Mouse (Mus musculus): ENCODE measurements around the gene Atg9b. TPM values are rescaled to one million over a fixed set of nuclear protein-coding genes. Genes with fewer than 3 reads are reported as not detected.
A peak's percentile ranks its signal among the peaks of the same experiment; 100 is the strongest.

Gene Atg9b
- polyA plus RNA-seq, 1 experiment from 2014 or later = 2.8 TPM

GRCm38 (mm10) chr5:24343977-24344436 lies 47.9 kb downstream of the Atg9b start:
- WGBS = 30% methylated on average over 2 of the region's 2 CpGs
- Histone ChIP-seq H3K9me3 (no peaks in the 10 kb centered on the region), H3K36me3 (no peaks in the 10 kb centered on the region), H3K9ac (no peak overlapping the region), H3K4me1 (peaks cover 14% of the 10 kb centered on the region), H3K4me3 (no peak overlapping the region), H3K4me2 (no peak overlapping the region), H3K27ac (no peak overlapping the region), H3K27me3 (peaks cover 33% of the 10 kb centered on the region)
- no peak for ATAC-seq (ENCODE audit: insufficient number of reproducible peaks, low FRiP score, low TSS enrichment, low read depth)

GRCm38 (mm10) chr5:24343379-24343778 lies 48.6 kb downstream of the Atg9b start:
- H3K9me3 ChIP-seq = no peaks in the 10 kb centered on the region
- H3K36me3 ChIP-seq = no peaks in the 10 kb centered on the region
- H3K27ac ChIP-seq = no peak overlapping the region

DNA sequence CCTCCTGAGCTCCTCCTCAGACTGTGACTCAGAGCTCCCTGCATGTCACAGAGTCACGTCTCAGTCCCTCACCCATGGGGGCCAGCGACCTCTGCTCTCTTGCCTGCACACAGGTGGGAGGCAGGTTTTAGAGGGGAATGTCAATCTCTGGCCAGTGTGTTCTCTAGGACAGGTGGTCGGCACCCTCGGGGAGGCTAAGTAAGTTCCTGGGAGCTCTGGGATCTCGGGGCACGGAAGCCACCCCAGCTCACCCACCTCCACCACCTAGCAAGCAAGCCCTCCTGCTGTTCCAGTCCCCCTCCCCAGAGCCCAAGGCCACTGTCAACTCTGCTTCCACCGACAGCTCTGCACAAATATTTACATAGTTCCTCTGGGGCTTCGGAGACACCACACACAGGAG lies 49.0 kb downstream of the Atg9b start:
- peaks cover 22% of the 10 kb centered on the region for H3K27me3 ChIP-seq
- 68% methylated on average over 8 of the region's 8 CpGs for WGBS
- no peak overlapping the region for H3K9ac ChIP-seq
- no peak for ATAC-seq (ENCODE audit: insufficient number of reproducible peaks, low FRiP score, low TSS enrichment, low read depth)
- H3K4me2 ChIP-seq = no peak overlapping the region
- H3K4me3 ChIP-seq = no peak overlapping the region
- no peaks in the 10 kb centered on the region for H3K9me3 ChIP-seq
- H3K27ac ChIP-seq = no peak overlapping the region
- H3K4me1 ChIP-seq = peaks cover 4% of the 10 kb centered on the region
- H3K36me3 ChIP-seq = no peaks in the 10 kb centered on the region

More at GRCm38 (mm10) chr5:24343379-24343778, 48.6 kb downstream of the Atg9b start:
- no peak overlapping the region for H3K4me2 ChIP-seq
- no peak overlapping the region for H3K9ac ChIP-seq
- no peak overlapping the region for H3K4me3 ChIP-seq
- H3K27me3 ChIP-seq = peaks cover 26% of the 10 kb centered on the region
- ATAC-seq (ENCODE audit: insufficient number of reproducible peaks, low FRiP score, low TSS enrichment, low read depth) = no peak
- peaks cover 8% of the 10 kb centered on the region for H3K4me1 ChIP-seq

DNA sequence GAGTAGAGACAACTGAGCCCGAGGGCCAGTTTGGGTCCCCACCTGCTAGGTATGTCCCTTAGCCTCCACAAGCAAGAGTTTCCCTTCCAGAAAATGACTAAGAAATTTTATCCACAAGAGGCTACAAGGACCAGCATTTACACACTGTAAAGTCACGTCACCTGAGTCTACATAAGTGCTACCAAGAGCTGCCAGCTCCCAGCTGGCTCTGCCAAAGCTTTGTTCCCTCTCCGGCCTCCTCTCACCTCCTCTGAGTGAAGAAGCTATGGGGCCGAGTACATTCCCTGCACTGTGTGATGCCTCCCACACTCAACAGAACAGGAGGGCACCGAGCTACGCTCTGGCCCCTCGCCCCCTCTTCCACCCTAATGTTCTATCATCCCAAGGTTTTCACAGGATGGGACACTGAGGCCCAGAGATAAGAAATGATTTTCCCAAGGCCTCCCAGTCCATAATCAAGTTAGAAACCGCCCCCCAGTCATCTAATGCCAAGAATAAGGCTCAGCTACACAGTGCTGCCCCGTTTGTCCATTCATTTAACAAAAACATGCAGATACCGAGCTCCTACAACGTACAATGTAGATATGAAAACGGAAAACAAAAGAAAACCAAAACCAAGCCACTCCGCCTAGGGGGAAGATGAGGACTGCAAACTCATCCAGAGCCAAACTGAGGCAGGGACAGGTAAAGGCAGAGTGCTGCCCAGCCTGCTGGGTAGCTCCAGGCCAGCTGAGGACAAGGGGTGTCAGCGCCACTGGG lies 49.6 kb downstream of the Atg9b start:
- Histone ChIP-seq H3K9me3 (no peaks in the 10 kb centered on the region), H3K4me1 (peaks cover 5% of the 10 kb centered on the region), H3K27ac (no peak overlapping the region), H3K4me2 (no peak overlapping the region), H3K27me3 (peaks cover 16% of the 10 kb centered on the region), H3K4me3 (no peak overlapping the region), H3K36me3 (no peaks in the 10 kb centered on the region), H3K9ac (no peak overlapping the region)
- no peak for ATAC-seq (ENCODE audit: insufficient number of reproducible peaks, low FRiP score, low TSS enrichment, low read depth)
- 82% methylated on average over 14 of the region's 14 CpGs for WGBS

GRCm38 (mm10) chr5:24337821-24338220 lies 54.1 kb downstream of the Atg9b start:
- WGBS = 61% methylated on average over 2 of the region's 2 CpGs
- Histone ChIP-seq H3K27me3 (no peaks in the 10 kb centered on the region), H3K27ac (no peak overlapping the region), H3K4me1 (peaks cover 11% of the 10 kb centered on the region), H3K9me3 (no peaks in the 10 kb centered on the region), H3K4me3 (no peak overlapping the region), H3K9ac (no peak overlapping the region), H3K36me3 (no peaks in the 10 kb centered on the region), H3K4me2 (no peak overlapping the region)
- ATAC-seq (ENCODE audit: insufficient number of reproducible peaks, low FRiP score, low TSS enrichment, low read depth) = no peak

DNA sequence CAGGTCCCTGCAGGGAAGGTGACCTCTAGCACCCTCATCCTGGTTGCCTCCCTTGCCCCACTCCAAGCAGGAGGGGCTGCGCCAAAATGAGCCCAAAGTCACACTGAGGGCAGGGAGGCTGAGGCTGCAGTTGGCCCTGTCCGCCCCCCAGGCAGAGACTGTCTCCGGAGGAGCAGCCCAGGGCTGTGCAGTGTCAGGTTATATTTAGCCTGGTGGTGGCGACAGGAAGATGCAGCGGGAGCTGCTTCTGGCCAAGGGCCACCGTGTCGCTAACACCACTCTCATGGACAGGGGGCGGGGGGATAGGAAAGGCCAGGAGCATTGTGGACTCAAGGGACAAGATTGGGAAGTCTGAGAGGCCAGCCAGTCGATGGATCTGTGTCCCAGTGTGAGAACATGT lies 54.6 kb downstream of the Atg9b start:
- peaks cover 11% of the 10 kb centered on the region for H3K4me1 ChIP-seq
- no peak overlapping the region for H3K9ac ChIP-seq
- no peak overlapping the region for H3K4me2 ChIP-seq
- no peaks in the 10 kb centered on the region for H3K27me3 ChIP-seq
- ATAC-seq (ENCODE audit: insufficient number of reproducible peaks, low FRiP score, low TSS enrichment, low read depth) = no peak
- 29% methylated on average over 9 of the region's 9 CpGs for WGBS
- H3K9me3 ChIP-seq = no peaks in the 10 kb centered on the region
- no peak overlapping the region for H3K27ac ChIP-seq
- no peak overlapping the region for H3K4me3 ChIP-seq
- no peaks in the 10 kb centered on the region for H3K36me3 ChIP-seq

- Histone ChIP-seq H3K4me1 (peaks cover 11% of the 10 kb centered on the region), H3K4me3 (no peak overlapping the region), H3K9me3 (no peaks in the 10 kb centered on the region), H3K27ac (no peak overlapping the region), H3K4me2 (no peak overlapping the region), H3K9ac (no peak overlapping the region), H3K27me3 (no peaks in the 10 kb centered on the region), H3K36me3 (no peaks in the 10 kb centered on the region)
- ATAC-seq (ENCODE audit: insufficient number of reproducible peaks, low FRiP score, low TSS enrichment, low read depth) = peak; percentile 32; the same call in 1 of the 2 replicates
- 24% methylated on average over 3 of the region's 3 CpGs for WGBS
Measured at GRCm38 (mm10) chr5:24335888-24336511, 55.9 kb downstream of the Atg9b start.

DNA sequence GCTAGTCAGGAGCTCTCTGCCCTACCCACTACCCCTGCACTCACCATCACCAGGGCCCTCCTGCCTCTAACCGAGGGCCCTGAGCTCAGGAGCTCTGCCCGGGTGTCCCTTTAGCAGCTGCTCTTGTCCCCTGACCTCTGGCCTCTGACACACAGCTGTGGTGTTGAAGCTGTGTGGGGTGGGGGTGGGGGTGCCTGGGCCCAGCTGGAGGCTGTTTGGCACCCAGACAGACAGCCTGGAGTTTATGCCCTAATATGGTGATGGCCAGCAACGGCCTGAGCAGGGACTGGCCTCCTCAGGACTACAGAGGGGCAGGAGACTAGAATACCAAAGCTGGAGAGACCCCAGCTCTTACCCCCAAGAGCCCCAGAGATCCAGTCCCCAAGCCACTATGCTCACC lies 57.2 kb downstream of the Atg9b start:
- H3K4me3 ChIP-seq = no peak overlapping the region
- WGBS = 13% methylated on average over 3 of the region's 3 CpGs
- no peak overlapping the region for H3K9ac ChIP-seq
- no peak overlapping the region for H3K27ac ChIP-seq
- no peaks in the 10 kb centered on the region for H3K9me3 ChIP-seq
- no peak overlapping the region for H3K4me2 ChIP-seq
- H3K4me1 ChIP-seq = peaks cover 14% of the 10 kb centered on the region
- no peaks in the 10 kb centered on the region for H3K27me3 ChIP-seq
- H3K36me3 ChIP-seq = no peaks in the 10 kb centered on the region
- no peak for ATAC-seq (ENCODE audit: insufficient number of reproducible peaks, low FRiP score, low TSS enrichment, low read depth)

Other genes starting within 250 kb of the Atg9b start
- 11.5 and 12.5 TPM in 2 replicates for gene Nupl2, start 227.2 kb downstream of the Atg9b start, polyA plus RNA-seq (2015; fragmentation: Nextera tagmentation; extraction: Ambion mirVana)
- 3.5 and 4.9 TPM in 2 replicates for gene Kcnh2, start 40.5 kb downstream of the Atg9b start, polyA plus RNA-seq (2015; fragmentation: Nextera tagmentation; extraction: Ambion mirVana)
- gene Nos3, start 27.3 kb downstream of the Atg9b start, polyA plus RNA-seq (2015; fragmentation: Nextera tagmentation; extraction: Ambion mirVana) = 7.5 and 8.0 TPM in 2 replicates
- gene Abcb8, start 1.5 kb upstream of the Atg9b start, polyA plus RNA-seq (2015; fragmentation: Nextera tagmentation; extraction: Ambion mirVana) = 38.9 and 46.5 TPM in 2 replicates
- 0.24 and 0.73 TPM in 2 replicates for gene Asic3, start 21.2 kb upstream of the Atg9b start, polyA plus RNA-seq (2015; fragmentation: Nextera tagmentation; extraction: Ambion mirVana)
- 48.6 and 54.9 TPM in 2 replicates for gene Cdk5, start 31.4 kb upstream of the Atg9b start, polyA plus RNA-seq (2015; fragmentation: Nextera tagmentation; extraction: Ambion mirVana)
- gene Slc4a2, start 31.7 kb upstream of the Atg9b start, polyA plus RNA-seq (2015; fragmentation: Nextera tagmentation; extraction: Ambion mirVana) = 36.7 and 40.0 TPM in 2 replicates
- 108 and 130 TPM in 2 replicates for gene Fastk, start 53.1 kb upstream of the Atg9b start, polyA plus RNA-seq (2015; fragmentation: Nextera tagmentation; extraction: Ambion mirVana)
- 21.3 and 23.9 TPM in 2 replicates for gene Tmub1, start 55.7 kb upstream of the Atg9b start, polyA plus RNA-seq (2015; fragmentation: Nextera tagmentation; extraction: Ambion mirVana)
- 32.4 and 34.1 TPM in 2 replicates for gene Agap3, start 60.0 kb upstream of the Atg9b start, polyA plus RNA-seq (2015; fragmentation: Nextera tagmentation; extraction: Ambion mirVana)
- 0.06 and 0.10 TPM in 2 replicates for gene Gbx1, start 135.1 kb upstream of the Atg9b start, polyA plus RNA-seq (2015; fragmentation: Nextera tagmentation; extraction: Ambion mirVana)
- gene Asb10, start 148.8 kb upstream of the Atg9b start, polyA plus RNA-seq (2015; fragmentation: Nextera tagmentation; extraction: Ambion mirVana) = 0.99 and 1.8 TPM in 2 replicates
- 0.14 and 0.26 TPM in 2 replicates for gene 4931409K22Rik, start 164.7 kb upstream of the Atg9b start, polyA plus RNA-seq (2015; fragmentation: Nextera tagmentation; extraction: Ambion mirVana)
- 97.2 and 98.2 TPM in 2 replicates for gene Abcf2, start 185.3 kb upstream of the Atg9b start, polyA plus RNA-seq (2015; fragmentation: Nextera tagmentation; extraction: Ambion mirVana)
- gene Chpf2, start 194.6 kb upstream of the Atg9b start, polyA plus RNA-seq (2015; fragmentation: Nextera tagmentation; extraction: Ambion mirVana) = 37.7 and 39.5 TPM in 2 replicates
- gene Smarcd3, start 232.3 kb upstream of the Atg9b start, polyA plus RNA-seq (2015; fragmentation: Nextera tagmentation; extraction: Ambion mirVana) = 32.4 and 37.2 TPM in 2 replicates

All from limb, embryonic 15.5 days (tissue).